Mouse (Mus musculus): ENCODE results near the gene Fads1. TPM values are rescaled to one million over a fixed set of nuclear protein-coding genes. Genes with fewer than 3 reads are reported as not detected.

The Fads1 gene
- polyA plus RNA-seq, 1 experiment = 139 TPM

DNA sequence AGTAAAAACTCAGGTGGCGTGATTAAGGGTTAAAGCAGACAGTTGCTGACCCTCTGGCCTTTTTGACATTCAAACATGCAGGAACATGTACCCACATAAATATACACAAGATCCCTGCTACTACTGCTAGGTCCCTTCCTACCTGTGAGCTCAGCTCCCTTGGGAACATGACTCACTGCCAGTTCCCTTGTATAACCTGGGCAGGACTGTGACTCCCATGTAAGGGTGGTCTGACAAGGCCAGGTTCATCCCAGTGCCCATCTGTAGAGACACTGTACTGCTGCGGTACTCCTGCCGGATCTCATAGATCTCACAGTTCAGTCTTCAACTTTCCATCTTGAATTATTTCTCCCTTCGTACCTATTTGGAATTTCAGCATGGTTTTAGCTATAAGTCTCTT lies 14.4 kb downstream of the Fads1 start:
- no peak for DNase-seq (ENCODE audit: low read depth)
- TF ChIP-seq POLR2A (IDR thresholded peaks at IDR 0.05; ENCODE audit: borderline replicate concordance, extremely low read depth, insufficient read depth, insufficient read length, poor library complexity, severe bottlenecking) (no peak), CTCF (IDR thresholded peaks at IDR 0.05; ENCODE audit: borderline replicate concordance, extremely low read depth, insufficient read depth, insufficient read length) (no peak)

DNA sequence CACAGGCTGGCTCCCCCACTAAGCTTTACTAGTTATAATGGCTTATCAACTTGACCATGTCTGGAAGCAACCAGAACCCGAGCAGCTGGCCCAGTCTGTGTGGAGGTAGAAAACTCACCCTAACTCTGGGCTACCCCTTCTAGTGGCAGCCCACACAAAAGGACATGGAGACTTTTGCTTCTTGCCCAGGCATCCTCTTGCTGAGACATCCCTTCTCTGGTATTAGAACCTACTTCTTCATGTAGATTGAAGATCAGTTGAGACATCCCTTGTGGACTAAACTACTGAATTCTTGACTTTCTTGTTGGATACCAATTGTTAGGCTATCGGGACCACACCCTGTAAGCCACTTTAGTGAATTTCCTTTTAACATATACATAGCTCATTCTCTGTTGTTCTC lies 15.6 kb downstream of the Fads1 start:
- no peak for DNase-seq (ENCODE audit: low read depth)
- TF ChIP-seq POLR2A (IDR thresholded peaks at IDR 0.05; ENCODE audit: borderline replicate concordance, extremely low read depth, insufficient read depth, insufficient read length, poor library complexity, severe bottlenecking) (no peak), CTCF (IDR thresholded peaks at IDR 0.05; ENCODE audit: borderline replicate concordance, extremely low read depth, insufficient read depth, insufficient read length) (no peak)

DNA sequence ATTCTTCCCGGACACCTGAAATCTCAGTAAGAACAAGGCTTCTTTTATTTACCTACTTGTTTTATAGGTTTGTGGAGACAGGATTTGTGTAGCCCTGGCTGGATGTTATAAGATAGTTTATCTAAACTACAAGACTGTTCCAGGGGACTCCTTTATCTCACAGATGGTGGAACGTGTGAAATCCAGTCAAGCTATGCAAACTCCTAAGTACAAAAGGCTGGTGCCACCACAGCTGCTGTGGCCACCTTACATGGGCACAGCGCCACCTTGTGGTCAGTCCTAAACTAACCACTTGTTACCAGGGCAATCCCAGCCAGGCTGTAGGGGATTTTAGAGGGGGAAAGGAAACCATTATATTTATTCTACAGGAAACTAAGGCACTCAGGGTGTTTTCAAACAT lies 16.0 kb downstream of the Fads1 start:
- peak; percentile 95 for TF ChIP-seq CTCF (IDR thresholded peaks at IDR 0.05; ENCODE audit: borderline replicate concordance, extremely low read depth, insufficient read depth, insufficient read length)
- no peak for TF ChIP-seq POLR2A (IDR thresholded peaks at IDR 0.05; ENCODE audit: borderline replicate concordance, extremely low read depth, insufficient read depth, insufficient read length, poor library complexity, severe bottlenecking)
- peak; percentile 93 for DNase-seq (ENCODE audit: low read depth)

DNA sequence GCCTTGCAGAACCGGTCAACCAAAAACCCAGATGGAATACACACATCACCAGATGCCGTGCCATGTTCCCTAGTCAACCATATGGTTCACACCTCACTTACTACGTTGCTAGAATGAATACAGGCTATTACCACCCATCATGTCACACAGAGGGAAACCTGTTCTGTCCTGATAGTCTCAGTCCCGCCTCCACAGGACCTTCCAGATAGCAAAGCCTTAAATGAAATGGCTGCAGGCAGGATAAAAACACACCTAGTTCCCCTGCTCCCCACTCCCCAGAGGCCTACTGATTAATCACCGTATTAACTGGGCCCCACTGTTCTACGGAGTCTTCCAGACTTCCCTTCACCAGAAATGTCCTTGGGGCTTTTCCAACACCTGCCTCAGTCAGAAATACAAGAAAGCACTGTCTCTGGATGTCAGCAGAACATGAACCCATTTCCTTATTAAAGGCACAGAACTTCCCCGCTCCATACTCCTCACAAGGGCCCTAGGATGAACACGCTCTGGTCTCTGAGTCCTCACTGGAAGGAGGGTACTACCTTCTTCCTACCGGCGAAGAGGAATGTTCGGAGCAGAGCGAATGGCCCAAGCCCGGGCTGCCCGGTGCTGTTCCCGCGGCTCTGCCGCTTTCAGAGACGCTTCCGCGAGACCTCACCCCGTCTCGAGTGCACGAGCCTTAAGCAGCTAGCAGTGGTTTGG lies 20.6 kb downstream of the Fads1 start:
- peak; percentile 56 for DNase-seq (ENCODE audit: low read depth)
- TF ChIP-seq CTCF (IDR thresholded peaks at IDR 0.05; ENCODE audit: borderline replicate concordance, extremely low read depth, insufficient read depth, insufficient read length) = no peak
- TF ChIP-seq POLR2A (IDR thresholded peaks at IDR 0.05; ENCODE audit: borderline replicate concordance, extremely low read depth, insufficient read depth, insufficient read length, poor library complexity, severe bottlenecking) = no peak

DNA sequence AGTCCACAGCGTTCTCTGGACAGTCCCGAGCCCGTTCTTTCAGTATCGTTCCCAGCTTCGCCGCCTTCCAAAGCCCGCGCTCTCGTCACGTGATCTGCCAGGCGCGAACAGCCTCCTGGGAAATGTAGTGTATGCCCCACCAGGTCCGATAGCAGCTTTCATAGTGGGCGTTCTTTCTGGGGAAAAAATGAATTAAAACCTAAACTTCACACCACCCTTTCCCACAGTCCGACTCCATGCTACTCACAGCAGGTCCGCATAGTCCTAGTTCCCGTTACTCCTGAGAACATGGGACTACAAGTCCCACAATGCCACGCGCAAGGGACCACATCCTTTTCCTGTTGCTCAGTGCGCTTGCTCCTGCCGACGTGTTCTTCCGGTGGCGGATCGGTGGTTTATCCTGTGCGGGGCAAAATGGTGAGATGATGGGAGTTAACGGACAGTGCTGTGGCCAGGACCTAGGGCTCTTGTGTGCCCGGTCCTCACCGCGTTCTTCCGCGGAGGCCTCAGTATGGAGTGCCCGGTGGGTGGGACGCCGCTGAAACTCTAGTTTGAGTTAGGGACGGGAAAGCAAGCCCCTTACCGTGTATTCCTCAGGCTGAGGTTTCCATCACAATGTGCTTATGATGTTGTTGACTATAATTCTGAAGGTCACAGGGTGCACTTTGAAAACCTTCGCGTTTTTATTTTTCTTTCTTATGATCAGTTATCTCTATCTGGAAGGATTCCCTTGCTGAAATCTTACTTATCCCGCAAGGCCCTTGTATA lies 21.3 kb downstream of the Fads1 start, which contains the start of the genes Tmem258 and Fen1:
Gene Tmem258, plus strand, starts transcription at position 167 of the 768 bp plus-strand sequence.
Gene Fen1, minus strand, starts transcription at position 322 of the 768 bp plus-strand sequence.
- TF ChIP-seq POLR2A (IDR thresholded peaks at IDR 0.05; ENCODE audit: borderline replicate concordance, extremely low read depth, insufficient read depth, insufficient read length, poor library complexity, severe bottlenecking) (no peak; the same call in 1 of the 2 replicates), CTCF (IDR thresholded peaks at IDR 0.05; ENCODE audit: borderline replicate concordance, extremely low read depth, insufficient read depth, insufficient read length) (no peak)
- peak; percentile 96 for DNase-seq (ENCODE audit: low read depth)

DNA sequence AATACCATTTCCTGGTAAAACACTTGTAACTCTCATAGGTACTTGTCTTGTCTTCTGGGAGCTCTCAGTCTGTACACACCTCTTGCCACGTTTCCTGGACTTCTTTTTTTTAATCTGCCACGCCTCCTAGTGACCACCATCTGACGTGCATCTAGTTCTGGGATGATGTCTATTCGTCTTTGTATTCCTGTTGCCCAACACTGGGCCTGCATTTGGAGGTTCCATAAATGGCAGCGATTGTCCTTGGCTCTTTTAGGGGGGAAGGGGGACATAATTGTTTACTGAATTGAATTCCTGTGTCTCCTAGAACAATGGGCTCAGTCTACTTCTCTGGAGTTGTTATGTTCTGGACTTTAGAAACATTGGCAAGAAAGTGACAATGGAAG lies 21.9 kb downstream of the Fads1 start:
- peak; percentile 59 for DNase-seq (ENCODE audit: low read depth)
- no peak for TF ChIP-seq POLR2A (IDR thresholded peaks at IDR 0.05; ENCODE audit: borderline replicate concordance, extremely low read depth, insufficient read depth, insufficient read length, poor library complexity, severe bottlenecking)
- peak; percentile 17; the same call in 1 of the 2 replicates for TF ChIP-seq CTCF (IDR thresholded peaks at IDR 0.05; ENCODE audit: borderline replicate concordance, extremely low read depth, insufficient read depth, insufficient read length)

DNA sequence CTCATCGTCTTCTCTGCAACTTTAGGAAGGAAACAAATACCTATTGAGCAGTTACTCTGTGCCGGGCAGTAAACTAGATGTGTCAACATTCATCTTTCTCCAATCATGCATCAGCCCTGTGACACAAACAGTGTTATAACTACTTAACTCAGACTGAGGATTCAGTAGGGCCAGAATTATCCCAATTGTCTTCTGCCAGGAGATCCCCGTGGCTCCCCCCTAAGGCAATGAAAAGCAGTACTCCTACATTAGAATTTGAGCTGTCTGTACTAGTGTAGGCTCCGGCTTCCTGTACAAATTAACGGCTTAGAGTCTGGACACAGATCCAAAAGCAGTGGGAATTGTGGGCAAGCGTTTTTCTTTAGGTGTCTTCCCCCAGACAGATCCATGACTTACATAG lies 22.4 kb downstream of the Fads1 start:
- no peak for DNase-seq (ENCODE audit: low read depth)
- TF ChIP-seq CTCF (IDR thresholded peaks at IDR 0.05; ENCODE audit: borderline replicate concordance, extremely low read depth, insufficient read depth, insufficient read length) (no peak), POLR2A (IDR thresholded peaks at IDR 0.05; ENCODE audit: borderline replicate concordance, extremely low read depth, insufficient read depth, insufficient read length, poor library complexity, severe bottlenecking) (no peak)

DNA sequence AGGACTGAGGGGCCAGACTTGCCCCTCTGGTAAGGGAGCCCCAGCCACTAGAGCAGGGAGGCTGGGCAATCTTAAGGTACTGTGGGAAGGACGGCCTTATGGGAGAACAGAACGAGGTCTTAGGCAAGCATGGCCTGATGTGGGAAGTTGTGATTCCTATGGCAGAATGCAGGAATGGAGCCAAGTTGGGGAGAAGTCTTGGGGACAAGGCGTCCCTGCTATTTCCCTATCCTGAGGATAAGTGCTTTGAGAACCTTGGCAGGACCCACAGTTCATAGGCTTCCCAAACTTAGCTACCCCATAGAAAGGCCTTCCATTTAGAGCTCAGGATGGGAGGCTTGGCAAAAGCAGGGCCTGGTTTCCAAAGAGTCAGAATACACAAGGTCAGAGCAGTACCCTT lies 26.2 kb downstream of the Fads1 start:
- DNase-seq (ENCODE audit: low read depth) = no peak
- TF ChIP-seq POLR2A (IDR thresholded peaks at IDR 0.05; ENCODE audit: borderline replicate concordance, extremely low read depth, insufficient read depth, insufficient read length, poor library complexity, severe bottlenecking) (no peak), CTCF (IDR thresholded peaks at IDR 0.05; ENCODE audit: borderline replicate concordance, extremely low read depth, insufficient read depth, insufficient read length) (no peak)

DNA sequence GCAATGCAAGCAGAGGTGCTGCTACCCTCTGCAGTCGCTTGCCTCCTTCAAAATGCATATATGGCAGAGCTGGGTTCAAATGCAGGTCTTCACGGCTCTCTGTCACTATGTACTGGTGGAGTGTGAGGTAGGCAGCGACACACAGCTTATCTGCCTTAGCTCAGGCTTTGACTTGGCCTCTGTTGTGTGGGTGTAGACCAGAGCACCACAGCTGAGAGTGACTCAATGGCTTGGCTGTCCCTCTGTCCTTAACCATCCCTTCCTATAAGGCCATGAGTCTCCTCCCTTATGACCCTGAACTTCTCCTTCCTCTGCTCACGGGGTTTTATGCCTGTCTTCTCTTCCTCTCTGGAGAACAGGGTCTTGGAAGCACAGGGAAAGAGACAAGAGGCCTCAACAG lies 28.2 kb downstream of the Fads1 start:
- no peak for DNase-seq (ENCODE audit: low read depth)

DNA sequence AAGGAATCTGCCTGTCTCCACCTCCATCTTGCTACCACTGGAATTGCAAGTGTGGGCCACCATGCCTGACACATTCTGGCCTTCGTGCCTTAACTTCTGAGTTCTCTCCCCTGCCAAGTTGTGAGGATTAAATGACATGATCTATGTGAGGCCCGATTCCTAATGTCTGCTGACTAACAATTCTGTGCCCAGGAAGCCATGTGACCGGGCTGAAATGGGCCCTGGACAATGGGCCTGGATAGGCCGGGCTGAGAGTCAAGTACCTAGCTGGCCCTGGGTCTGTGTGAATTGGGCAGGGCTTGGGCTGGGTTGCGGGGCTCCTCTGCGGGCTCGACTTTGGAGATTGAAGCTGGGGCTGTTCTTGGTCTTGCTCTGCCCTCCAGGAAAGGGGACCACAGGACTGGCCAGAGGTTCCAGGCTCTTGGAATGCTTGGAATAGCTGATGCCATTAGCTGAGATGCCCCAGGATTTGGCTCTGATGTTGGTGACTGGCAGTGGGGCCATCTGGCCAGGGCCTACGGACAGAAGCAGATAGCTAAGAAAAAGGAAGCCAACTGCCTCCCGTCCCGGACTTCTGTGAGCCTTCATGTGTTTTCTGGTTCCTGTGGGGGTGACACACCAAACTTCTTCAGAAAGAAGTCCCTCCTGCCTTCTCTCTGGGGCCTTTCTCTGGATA lies 31.2 kb downstream of the Fads1 start:
- TF ChIP-seq CTCF (IDR thresholded peaks at IDR 0.05; ENCODE audit: borderline replicate concordance, extremely low read depth, insufficient read depth, insufficient read length) = no peak
- no peak for DNase-seq (ENCODE audit: low read depth)

More for the DNA sequence above, 28.2 kb downstream of the Fads1 start:
- TF ChIP-seq POLR2A (IDR thresholded peaks at IDR 0.05; ENCODE audit: borderline replicate concordance, extremely low read depth, insufficient read depth, insufficient read length, poor library complexity, severe bottlenecking) = no peak
- no peak for TF ChIP-seq CTCF (IDR thresholded peaks at IDR 0.05; ENCODE audit: borderline replicate concordance, extremely low read depth, insufficient read depth, insufficient read length)

DNA sequence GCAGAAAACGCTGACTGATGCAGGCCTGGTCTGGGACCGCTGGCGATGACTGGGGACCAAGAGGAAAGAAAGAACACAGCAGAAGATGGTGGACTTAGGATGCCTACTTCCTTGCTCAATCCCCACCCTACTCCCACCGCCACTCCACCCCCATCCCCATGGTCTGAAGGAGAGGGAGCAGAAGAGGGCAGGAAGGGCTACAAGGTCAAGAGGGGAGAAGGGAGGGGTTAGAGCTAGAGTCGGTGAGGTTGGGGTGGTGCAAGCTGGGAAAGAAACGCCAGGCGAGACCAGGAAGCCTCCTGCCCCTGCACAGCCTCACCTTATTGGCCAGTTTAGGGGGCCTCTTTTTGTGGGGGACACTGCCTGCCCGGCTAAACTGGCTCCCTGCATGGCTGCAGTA lies 33.4 kb downstream of the Fads1 start:
- no peak for TF ChIP-seq CTCF (IDR thresholded peaks at IDR 0.05; ENCODE audit: borderline replicate concordance, extremely low read depth, insufficient read depth, insufficient read length)
- TF ChIP-seq POLR2A (IDR thresholded peaks at IDR 0.05; ENCODE audit: borderline replicate concordance, extremely low read depth, insufficient read depth, insufficient read length, poor library complexity, severe bottlenecking) = no peak
- no peak for DNase-seq (ENCODE audit: low read depth)

All from brain, embryonic 14.5 days (tissue).